Mouse (Mus musculus) embryonic facial prominence, embryonic 12.5 days (tissue): ENCODE data around the gene Fjx1. TPM values are rescaled to one million over a fixed set of nuclear protein-coding genes. Genes with fewer than 3 reads are reported as not detected.

Experiments used
- ATAC-seq: fragments of 200-750 bp; cut with Nextera tagmentation; 2 replicates; pipeline ENCODE4 v1.8.0; 2017; ENCODE audit not compliant: insufficient number of reproducible peaks, insufficient read depth, low FRiP score, low TSS enrichment
- H3K27ac ChIP-seq: fragments of 300-500 bp; sonication (generic); 2 replicates; pipeline ENCODE4 v1.5.1; 2016; ENCODE audit warnings: mild to moderate bottlenecking
- H3K27me3 ChIP-seq: fragments of 300-500 bp; sonication (generic); 2 replicates; pipeline ENCODE4 v1.6.1; 2016; ENCODE audit warnings: mild to moderate bottlenecking, moderate library complexity
- H3K36me3 ChIP-seq: fragments of 300-500 bp; sonication (generic); 2 replicates; pipeline ENCODE4 v1.6.1; 2016; ENCODE audit warnings: mild to moderate bottlenecking
- H3K4me1 ChIP-seq: fragments of 300-500 bp; sonication (generic); 2 replicates; pipeline ENCODE4 v1.6.1; 2016
- H3K4me2 ChIP-seq: fragments of 300-500 bp; sonication (generic); replicated peaks from 2 replicates; pipeline ENCODE4 v1.6.1; 2016; ENCODE audit warnings: mild to moderate bottlenecking, moderate library complexity
- H3K4me3 ChIP-seq: fragments of 300-500 bp; sonication (generic); 2 replicates; pipeline ENCODE4 v1.5.1; 2016; ENCODE audit warnings: mild to moderate bottlenecking
- H3K9ac ChIP-seq: fragments of 300-500 bp; sonication (generic); 2 replicates; pipeline ENCODE4 v1.6.1; 2016; ENCODE audit warnings: mild to moderate bottlenecking, moderate library complexity
- H3K9me3 ChIP-seq: fragments of 300-500 bp; sonication (generic); 2 replicates; pipeline ENCODE4 v1.6.1; 2016; ENCODE audit warnings: mild to moderate bottlenecking, moderate library complexity
- WGBS: fragments of 180-500 bp; shearing (Covaris S2); methylation state at CpG from one replicate; pipeline ENCODE4 v1.1.7; 2016; 5-methylcytosine and 5-hydroxymethylcytosine counted together
- polyA plus RNA-seq: library from polyadenylated mRNA; unstranded; fragments of >200 nt; fragmentation: Nextera tagmentation; extraction: Ambion mirVana; gene quantifications from 2 replicates; pipeline ENCODE4 v1.2.1, GENCODE M21; 2016

The Fjx1 gene
- polyA plus RNA-seq, 1 experiment from 2014 or later = 25.5 TPM

DNA sequence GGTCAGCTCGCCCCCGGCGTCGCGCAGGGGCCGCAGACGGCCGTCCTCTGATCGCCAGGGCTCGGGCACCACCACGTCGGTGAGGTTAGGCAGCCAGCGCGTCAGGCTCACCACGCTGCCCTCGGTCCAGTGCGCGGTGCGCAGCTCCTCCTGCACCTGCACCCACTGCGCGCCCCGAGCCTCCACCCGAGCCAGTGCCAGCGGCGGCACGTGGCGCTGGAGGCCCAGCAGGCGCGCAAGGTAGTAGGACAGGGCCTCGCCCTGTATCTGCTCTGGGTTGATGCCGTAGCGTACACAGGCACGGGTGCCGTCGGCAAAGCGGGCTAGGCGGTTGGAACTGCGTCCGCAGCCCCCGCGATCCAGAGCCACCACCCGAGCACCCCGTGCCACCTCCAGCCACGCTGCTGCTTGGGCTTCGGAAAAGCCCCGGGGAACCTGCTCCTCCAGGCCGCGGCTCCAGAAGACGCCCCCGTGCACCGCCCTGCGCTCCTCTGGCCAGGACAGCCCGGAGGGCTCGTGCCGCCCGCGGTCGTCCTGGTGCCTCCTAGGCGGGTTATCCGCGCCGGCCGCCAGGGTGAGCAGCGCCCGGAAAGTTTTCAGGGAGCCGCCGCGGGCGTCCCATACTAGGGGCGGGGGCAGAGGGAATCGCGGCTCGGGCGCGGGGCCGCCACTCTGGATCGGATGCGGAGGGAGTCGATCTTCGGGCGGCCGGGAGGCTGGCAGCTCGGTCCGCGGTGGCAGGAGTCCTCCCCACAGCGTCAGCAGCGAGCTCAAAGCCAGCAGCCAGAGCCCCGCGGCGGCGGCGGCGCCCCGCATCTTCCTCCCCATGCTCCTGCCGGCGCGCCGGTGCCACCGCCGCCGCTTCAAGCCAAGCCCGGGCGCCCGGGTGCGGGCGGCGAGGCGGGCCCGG lies 1.3 kb downstream of the Fjx1 start:
- no peaks in the 10 kb centered on the region for H3K36me3 ChIP-seq
- peak overlapping the region; percentile 98 for H3K4me2 ChIP-seq
- no peaks in the 10 kb centered on the region for H3K9me3 ChIP-seq
- H3K9ac ChIP-seq = peak overlapping the region; percentile 85
- peaks cover 16% of the 10 kb centered on the region for H3K4me1 ChIP-seq
- H3K27ac ChIP-seq = peak overlapping the region; percentile 91
- H3K27me3 ChIP-seq = no peaks in the 10 kb centered on the region
- peak overlapping the region; percentile 77 for H3K4me3 ChIP-seq
- peak; percentile 70 for ATAC-seq
- WGBS = under 1% methylated on average over 109 of the region's 109 CpGs

- no peaks in the 10 kb centered on the region for H3K9me3 ChIP-seq
- peak overlapping the region; percentile 91 for H3K27ac ChIP-seq
- 0 out of 2 replicates have a peak, but pooled peaks have one; percentile 8 for ATAC-seq
- H3K4me3 ChIP-seq = peak overlapping the region; percentile 77
- no peaks in the 10 kb centered on the region for H3K36me3 ChIP-seq
- peak overlapping the region; percentile 98 for H3K4me2 ChIP-seq
- under 1% methylated on average over 43 of the region's 43 CpGs for WGBS
- peak overlapping the region; percentile 85 for H3K9ac ChIP-seq
- H3K4me1 ChIP-seq = peaks cover 16% of the 10 kb centered on the region
- no peaks in the 10 kb centered on the region for H3K27me3 ChIP-seq
Measured at GRCm38 (mm10) chr2:102450248-102450760, 2.0 kb downstream of the Fjx1 start.

DNA sequence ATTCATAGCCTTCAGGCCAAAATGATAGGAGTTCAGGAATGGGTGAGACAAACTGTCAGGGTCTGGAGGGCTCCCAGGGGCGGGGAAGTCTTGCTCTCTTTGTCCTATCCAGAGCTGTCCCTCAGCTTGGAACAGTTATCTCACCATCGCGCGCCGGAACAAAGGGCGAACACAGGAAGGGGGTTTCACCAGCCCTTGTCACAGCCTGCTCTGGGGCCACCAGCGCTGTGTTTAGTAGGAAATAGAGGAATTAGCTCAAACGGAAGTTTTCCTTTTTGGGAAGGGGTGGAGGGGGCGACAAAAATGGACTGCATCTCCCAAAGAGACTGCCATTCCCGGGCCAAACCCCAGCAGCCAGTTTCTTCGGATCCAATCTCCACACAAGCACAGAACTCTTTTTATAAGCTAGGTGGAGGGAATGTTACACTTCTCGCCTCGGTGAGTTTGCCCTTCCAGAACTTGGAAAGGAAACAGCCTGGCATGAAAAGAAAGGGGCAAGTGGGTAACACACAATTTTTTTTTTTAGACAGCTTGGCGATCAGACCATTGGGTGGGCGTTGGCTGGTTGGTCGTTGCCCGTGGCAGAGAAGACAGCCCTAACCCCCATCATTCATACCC lies 2.6 kb downstream of the Fjx1 start:
- 1% methylated on average over 17 of the region's 17 CpGs for WGBS
- Histone ChIP-seq H3K4me3 (peak overlapping the region; percentile 77), H3K36me3 (no peaks in the 10 kb centered on the region), H3K4me2 (peak overlapping the region; percentile 98), H3K9ac (peak overlapping the region; percentile 85), H3K9me3 (no peaks in the 10 kb centered on the region), H3K27me3 (no peaks in the 10 kb centered on the region), H3K4me1 (peaks cover 16% of the 10 kb centered on the region), H3K27ac (peak overlapping the region; percentile 91)
- ATAC-seq = 0 out of 2 replicates have a peak, but pooled peaks have one; percentile 35

DNA sequence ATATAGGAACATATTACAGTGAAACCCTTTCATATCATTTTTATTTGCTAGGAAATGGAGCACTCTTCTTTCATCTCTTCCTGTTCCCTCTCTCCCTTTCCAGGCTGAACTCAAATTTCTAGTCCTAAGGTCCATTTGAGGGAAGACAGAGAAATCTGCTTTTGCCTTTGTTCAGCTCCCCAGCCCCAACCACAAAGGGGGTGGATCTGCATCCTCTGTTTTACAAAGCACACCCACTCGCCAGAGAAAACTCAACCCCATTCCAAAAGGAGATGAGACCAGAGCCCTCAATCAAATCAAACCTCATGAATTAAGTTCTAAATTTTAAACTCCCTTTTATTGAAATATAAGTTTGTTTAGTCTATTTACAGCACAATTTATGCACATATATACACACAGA lies 3.2 kb downstream of the Fjx1 start:
- Histone ChIP-seq H3K4me3 (no peak overlapping the region), H3K4me2 (peak overlapping the region; percentile 98), H3K9ac (no peak overlapping the region), H3K4me1 (peaks cover 16% of the 10 kb centered on the region), H3K9me3 (no peaks in the 10 kb centered on the region), H3K36me3 (no peaks in the 10 kb centered on the region), H3K27ac (no peak overlapping the region), H3K27me3 (no peaks in the 10 kb centered on the region)
- ATAC-seq = no peak
- 31% methylated on average over 1 of the region's 1 CpGs for WGBS

GRCm38 (mm10) chr2:102447831-102448230 lies 4.5 kb downstream of the Fjx1 start:
- Histone ChIP-seq H3K27me3 (no peaks in the 10 kb centered on the region), H3K4me2 (no peak overlapping the region), H3K36me3 (no peaks in the 10 kb centered on the region), H3K9ac (no peak overlapping the region), H3K9me3 (no peaks in the 10 kb centered on the region), H3K4me3 (no peak overlapping the region), H3K4me1 (peaks cover 16% of the 10 kb centered on the region), H3K27ac (no peak overlapping the region)
- ATAC-seq = no peak
- 61% methylated on average over 7 of the region's 7 CpGs for WGBS

DNA sequence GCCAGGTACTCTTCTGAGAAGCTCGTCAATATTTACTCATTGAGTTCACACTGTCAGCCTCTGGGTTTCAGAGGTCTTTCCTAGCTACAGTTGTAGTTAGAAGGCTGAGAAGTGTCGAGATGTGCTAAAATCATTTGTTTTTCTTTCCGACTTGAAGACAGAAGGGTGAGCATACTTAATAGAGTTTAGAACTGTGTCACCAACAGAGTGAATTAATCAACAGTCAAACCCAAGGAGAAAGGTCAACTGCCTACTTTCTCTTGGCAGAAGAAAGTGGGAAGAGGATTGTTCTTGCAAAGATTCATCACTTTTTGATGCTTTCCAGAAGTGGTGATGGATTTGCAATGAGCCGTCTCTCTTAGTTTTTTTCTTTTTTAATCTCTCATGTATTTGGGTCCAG lies 5.4 kb downstream of the Fjx1 start:
- no peak overlapping the region for H3K27ac ChIP-seq
- peaks cover 16% of the 10 kb centered on the region for H3K4me1 ChIP-seq
- no peaks in the 10 kb centered on the region for H3K27me3 ChIP-seq
- no peak overlapping the region for H3K9ac ChIP-seq
- no peaks in the 10 kb centered on the region for H3K9me3 ChIP-seq
- no peaks in the 10 kb centered on the region for H3K36me3 ChIP-seq
- WGBS = 83% methylated on average over 4 of the region's 4 CpGs
- ATAC-seq = no peak
- H3K4me3 ChIP-seq = no peak overlapping the region
- H3K4me2 ChIP-seq = no peak overlapping the region

DNA sequence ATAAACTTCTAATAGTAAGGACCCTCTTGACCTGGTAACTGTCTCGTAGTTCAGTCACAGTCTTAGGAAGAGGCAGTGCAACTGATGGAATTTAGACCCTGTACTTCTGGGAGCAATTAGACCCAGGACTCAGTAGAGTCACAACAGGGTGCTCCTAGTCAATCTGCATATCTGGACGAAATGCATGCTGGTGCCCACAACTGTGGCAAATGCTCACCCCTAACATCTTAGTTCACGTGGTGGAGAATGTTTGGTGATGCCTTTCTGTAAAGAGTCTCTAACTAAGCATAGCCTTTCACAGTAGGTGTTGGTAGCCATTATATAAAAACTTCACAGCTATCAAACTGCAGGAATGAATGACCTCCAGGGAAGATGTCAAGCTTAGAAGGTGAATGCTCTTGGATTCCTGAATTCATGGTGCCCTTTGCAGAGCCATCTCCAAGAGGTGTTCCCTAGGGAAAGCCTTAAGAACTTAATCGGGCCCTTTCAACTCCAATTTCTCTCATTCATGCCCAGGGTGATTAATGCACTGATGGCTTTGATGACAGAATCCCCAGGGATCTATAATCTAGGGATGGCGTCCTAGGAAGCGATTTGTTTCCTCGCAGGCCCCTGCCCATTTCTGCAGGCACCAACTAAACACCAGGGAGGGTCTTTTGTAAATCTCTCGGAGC lies 14.8 kb downstream of the Fjx1 start:
- 32% methylated on average over 8 of the region's 8 CpGs for WGBS
- Histone ChIP-seq H3K36me3 (no peaks in the 10 kb centered on the region), H3K9me3 (no peaks in the 10 kb centered on the region), H3K27me3 (no peaks in the 10 kb centered on the region), H3K4me2 (no peak overlapping the region), H3K4me1 (no peaks in the 10 kb centered on the region), H3K9ac (no peak overlapping the region), H3K27ac (no peak overlapping the region), H3K4me3 (no peak overlapping the region)
- no peak for ATAC-seq

GRCm38 (mm10) chr2:102433879-102434278 lies 18.4 kb downstream of the Fjx1 start:
- Histone ChIP-seq H3K4me3 (no peak overlapping the region), H3K27ac (no peak overlapping the region), H3K27me3 (no peaks in the 10 kb centered on the region), H3K4me1 (no peaks in the 10 kb centered on the region), H3K36me3 (no peaks in the 10 kb centered on the region), H3K9me3 (no peaks in the 10 kb centered on the region), H3K9ac (no peak overlapping the region), H3K4me2 (no peak overlapping the region)
- WGBS = 82% methylated on average over 1 of the region's 1 CpGs
- ATAC-seq = no peak

DNA sequence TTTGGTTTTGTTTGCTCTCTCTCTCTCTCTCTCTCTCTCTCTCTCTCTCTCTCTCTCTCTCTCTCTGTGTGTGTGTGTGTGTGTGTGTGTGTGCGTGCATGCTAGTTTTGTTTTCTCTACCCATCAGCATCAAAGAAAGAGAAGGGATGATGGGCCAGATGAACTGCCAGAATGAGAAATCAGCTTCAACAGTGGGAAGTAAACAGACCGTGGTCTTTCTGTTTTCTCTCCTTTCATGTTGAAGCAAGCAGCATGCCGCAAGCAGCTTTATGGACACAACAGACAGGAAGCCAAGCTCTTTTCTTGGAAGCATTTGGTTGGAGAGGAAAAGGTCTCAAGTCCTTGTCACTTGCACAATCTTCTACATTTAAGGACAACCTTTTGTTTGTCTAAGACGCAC lies 21.2 kb downstream of the Fjx1 start:
- Histone ChIP-seq H3K4me2 (no peak overlapping the region), H3K27me3 (no peaks in the 10 kb centered on the region), H3K36me3 (no peaks in the 10 kb centered on the region), H3K27ac (no peak overlapping the region), H3K9me3 (no peaks in the 10 kb centered on the region), H3K4me1 (no peaks in the 10 kb centered on the region), H3K9ac (no peak overlapping the region), H3K4me3 (no peak overlapping the region)
- no peak for ATAC-seq
- WGBS = 57% methylated on average over 4 of the region's 4 CpGs

DNA sequence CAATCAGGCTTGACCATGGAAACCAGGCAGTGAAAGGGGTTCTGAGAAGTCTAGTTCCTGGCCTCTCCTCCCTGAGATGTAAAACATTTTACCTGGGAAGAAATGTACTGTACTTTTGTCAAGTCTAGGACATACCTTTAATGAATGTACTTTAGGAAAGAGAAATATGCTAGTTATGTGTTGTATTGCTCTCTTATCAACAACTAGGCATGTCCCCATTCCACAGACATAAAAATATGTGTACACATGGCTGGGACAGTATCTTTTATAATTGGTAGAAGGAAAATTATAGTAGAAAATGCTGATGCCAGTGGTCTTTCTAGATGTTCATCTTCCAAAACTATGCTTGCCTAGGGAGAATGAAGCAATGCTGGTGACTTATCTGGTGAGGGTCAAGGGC lies 24.3 kb downstream of the Fjx1 start:
- H3K4me1 ChIP-seq = no peaks in the 10 kb centered on the region
- H3K9me3 ChIP-seq = no peaks in the 10 kb centered on the region
- no peak overlapping the region for H3K4me3 ChIP-seq
- H3K9ac ChIP-seq = no peak overlapping the region
- H3K27me3 ChIP-seq = no peaks in the 10 kb centered on the region
- ATAC-seq = no peak
- no peak overlapping the region for H3K27ac ChIP-seq
- H3K4me2 ChIP-seq = no peak overlapping the region
- H3K36me3 ChIP-seq = no peaks in the 10 kb centered on the region

GRCm38 (mm10) chr2:102426434-102426833 lies 25.9 kb downstream of the Fjx1 start:
- Histone ChIP-seq H3K27me3 (no peaks in the 10 kb centered on the region), H3K4me3 (no peak overlapping the region), H3K4me2 (no peak overlapping the region), H3K4me1 (no peaks in the 10 kb centered on the region), H3K9ac (no peak overlapping the region), H3K36me3 (no peaks in the 10 kb centered on the region), H3K27ac (no peak overlapping the region), H3K9me3 (no peaks in the 10 kb centered on the region)
- 26% methylated on average over 3 of the region's 3 CpGs for WGBS
- no peak for ATAC-seq
